Mouse (Mus musculus) urinary bladder, postnatal 4 days (tissue): ENCODE measurements around the gene Tac2.
A peak's percentile ranks its signal among the peaks of the same experiment; 100 is the strongest.

ENCODE experiments used
- DNase-seq, 2 experiments: peaks; one replicate each; pipeline ENCODE4 v3.0.0; 2021 to 2022; ENCODE audit warnings: low spot score in 2 of 2

Tac2 gene

GRCm38 (mm10) chr10:127724178-127724577 lies at the start of gene Tac2:
Tac2 (plus strand) TSS chr10:127724478.
- no peak for DNase-seq

- DNase-seq = peak; percentile 78 to 85
Measured at GRCm38 (mm10) chr10:127674794-127675522, 49.3 kb upstream of the Tac2 start.

GRCm38 (mm10) chr10:127675859-127676398 lies 48.3 kb upstream of the Tac2 start:
- DNase-seq = no peak

GRCm38 (mm10) chr10:127676691-127677548 lies 47.4 kb upstream of the Tac2 start:
- DNase-seq = peak; percentile 91

- peak; percentile 59 to 68 for DNase-seq
Measured at GRCm38 (mm10) chr10:127677591-127678336, 46.5 kb upstream of the Tac2 start.

- no peak for DNase-seq
Measured at GRCm38 (mm10) chr10:127679208-127679607, 45.1 kb upstream of the Tac2 start.

GRCm38 (mm10) chr10:127679881-127680280 lies 44.4 kb upstream of the Tac2 start:
- no peak for DNase-seq

- no peak for DNase-seq
Measured at GRCm38 (mm10) chr10:127682886-127683285, 41.4 kb upstream of the Tac2 start.

GRCm38 (mm10) chr10:127691053-127691452 lies 33.2 kb upstream of the Tac2 start:
- DNase-seq = no peak

- no peak for DNase-seq
Measured at GRCm38 (mm10) chr10:127694636-127695035, 29.6 kb upstream of the Tac2 start.

GRCm38 (mm10) chr10:127695775-127696174 lies 28.5 kb upstream of the Tac2 start:
- DNase-seq = no peak

- DNase-seq = no peak
Measured at GRCm38 (mm10) chr10:127698966-127699365, 25.3 kb upstream of the Tac2 start.

- no peak for DNase-seq
Measured at GRCm38 (mm10) chr10:127703299-127703698, 21.0 kb upstream of the Tac2 start.

GRCm38 (mm10) chr10:127704293-127704692 lies 20.0 kb upstream of the Tac2 start:
- DNase-seq = no peak

- DNase-seq = no peak
Measured at GRCm38 (mm10) chr10:127704766-127705220, 19.5 kb upstream of the Tac2 start, which contains the start of gene Myo1a. Myo1a (plus strand) TSS chr10:127705170.

GRCm38 (mm10) chr10:127705783-127706182 lies 18.5 kb upstream of the Tac2 start:
- no peak for DNase-seq

- DNase-seq = peak in 1 of 2 experiments; percentile 45
Measured at GRCm38 (mm10) chr10:127707721-127708120, 16.6 kb upstream of the Tac2 start.

- DNase-seq = no peak
Measured at GRCm38 (mm10) chr10:127708850-127709370, 15.4 kb upstream of the Tac2 start.

- DNase-seq = no peak
Measured at GRCm38 (mm10) chr10:127710331-127710730, 13.9 kb upstream of the Tac2 start.

GRCm38 (mm10) chr10:127712736-127713135 lies 11.5 kb upstream of the Tac2 start:
- no peak for DNase-seq

GRCm38 (mm10) chr10:127721671-127722418 lies 2.4 kb upstream of the Tac2 start:
- peak in 1 of 2 experiments; percentile 34 for DNase-seq
